Mouse (Mus musculus): ENCODE data around the gene Sapcd1. TPM values are rescaled to one million over a fixed set of nuclear protein-coding genes. Genes with fewer than 3 reads are reported as not detected.

Gene Sapcd1
- polyA plus RNA-seq, 1 experiment from 2014 or later, result 7.7 TPM

DNA sequence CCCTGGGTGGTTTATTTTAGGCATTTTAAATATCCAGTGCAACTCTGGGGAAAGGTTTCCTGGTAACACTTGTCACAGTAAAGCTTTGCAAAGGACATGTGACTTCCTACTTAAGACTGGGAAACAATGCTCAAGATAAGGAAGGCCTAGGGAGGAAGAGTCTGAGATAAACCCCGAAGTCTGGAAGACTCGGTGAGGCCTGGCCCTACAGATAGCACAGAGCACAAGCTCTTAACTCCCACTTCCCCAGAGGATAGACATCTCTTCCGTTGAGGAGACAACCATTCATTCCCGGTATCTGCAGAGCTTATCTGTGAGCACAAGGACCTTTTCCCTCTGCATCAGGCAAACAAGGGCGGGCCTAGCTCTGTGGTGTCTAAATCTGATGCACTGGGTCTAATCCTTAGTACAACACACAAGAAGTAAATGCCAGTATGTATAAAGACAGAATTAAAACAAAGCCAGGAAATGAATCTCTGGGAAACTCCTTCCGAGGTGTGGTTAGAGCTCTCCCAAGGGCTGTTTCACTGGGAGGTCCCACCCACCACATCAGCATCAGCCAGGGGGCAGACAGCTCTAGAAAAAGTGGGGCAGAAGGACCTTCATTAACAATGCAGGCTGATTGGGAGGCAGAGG lies 5.9 kb downstream of the Sapcd1 start:
- peaks cover 45% of the 10 kb centered on the region for H3K4me1 ChIP-seq
- peak overlapping the region; percentile 37; the same call in 1 of the 2 replicates for H3K4me3 ChIP-seq
- peaks cover 28% of the 10 kb centered on the region for H3K36me3 ChIP-seq
- H3K9me3 ChIP-seq (replicated peaks), result no peaks in the 10 kb centered on the region
- no peaks in the 10 kb centered on the region for H3K27me3 ChIP-seq (ENCODE audit: low read depth, poor library complexity, severe bottlenecking)
- WGBS, result 57% methylated on average over 6 of the region's 6 CpGs
- no peak for DNase-seq (ENCODE audit: low spot score)
- H3K27ac ChIP-seq (replicated peaks), result peak overlapping the region; percentile 86

DNA sequence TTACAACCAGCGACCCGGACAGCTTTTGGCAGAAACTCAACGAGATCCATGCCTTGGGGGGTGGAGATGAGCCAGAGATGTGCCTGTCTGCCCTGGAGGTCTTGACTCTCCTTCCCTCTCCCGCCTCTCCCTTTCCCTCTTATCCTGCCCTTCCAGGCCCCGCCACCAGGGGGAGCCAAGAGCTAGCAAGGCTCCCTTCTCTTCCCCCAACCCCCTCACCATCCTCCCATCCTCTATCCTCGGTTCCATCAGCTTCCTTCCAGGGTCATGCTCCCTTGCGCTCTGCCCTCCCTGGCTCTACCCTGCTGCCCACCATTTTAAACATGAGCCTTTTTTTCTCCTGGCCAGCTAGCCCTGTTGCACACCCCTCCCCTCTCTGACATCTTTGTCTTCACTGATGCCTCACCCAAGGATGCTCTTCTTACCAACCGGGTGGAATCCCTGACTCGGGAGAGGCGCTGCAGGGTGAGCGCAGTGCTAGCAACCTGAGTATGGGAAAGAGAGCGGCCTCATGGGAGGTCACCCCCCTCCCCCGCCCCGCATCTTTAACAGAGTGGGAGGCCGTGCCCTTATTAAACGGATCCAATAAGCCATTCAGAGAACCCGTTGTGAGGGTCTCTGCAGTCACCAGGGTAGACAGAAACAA lies 6.5 kb downstream of the Sapcd1 start:
- Histone ChIP-seq H3K27ac (replicated peaks) (peak overlapping the region; percentile 86), H3K36me3 (peaks cover 34% of the 10 kb centered on the region), H3K9me3 (replicated peaks) (no peaks in the 10 kb centered on the region), H3K27me3 (ENCODE audit: low read depth, poor library complexity, severe bottlenecking) (no peaks in the 10 kb centered on the region), H3K4me1 (peaks cover 38% of the 10 kb centered on the region), H3K4me3 (peak overlapping the region; percentile 37)
- 5% methylated on average over 17 of the region's 17 CpGs for WGBS
- peak; percentile 92 for DNase-seq (ENCODE audit: low spot score)

DNA sequence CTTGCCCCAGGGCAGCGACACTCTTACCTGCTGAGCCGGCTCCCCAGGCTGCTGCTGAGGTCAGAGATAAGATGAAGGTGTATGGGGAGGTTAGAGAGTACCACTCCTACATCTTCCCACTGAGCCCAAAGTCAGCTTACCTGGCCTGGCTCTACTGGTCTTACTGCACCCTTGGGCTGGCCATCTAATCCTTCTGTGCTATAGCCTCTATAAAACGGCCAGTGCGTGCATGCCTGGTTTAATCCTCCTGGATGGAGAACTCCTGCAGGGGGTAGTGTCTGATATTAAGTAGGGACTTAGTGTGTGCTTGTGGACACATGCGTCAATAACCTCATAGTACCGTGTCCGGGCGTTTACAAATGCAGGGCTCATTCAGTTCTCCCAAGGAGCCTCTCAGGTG lies 7.3 kb downstream of the Sapcd1 start:
- Histone ChIP-seq H3K27me3 (ENCODE audit: low read depth, poor library complexity, severe bottlenecking) (no peaks in the 10 kb centered on the region), H3K9me3 (replicated peaks) (no peaks in the 10 kb centered on the region), H3K4me3 (peak overlapping the region; percentile 37; the same call in 1 of the 2 replicates), H3K27ac (replicated peaks) (peak overlapping the region; percentile 86; the same call in 1 of the 2 replicates), H3K4me1 (peaks cover 32% of the 10 kb centered on the region), H3K36me3 (peaks cover 42% of the 10 kb centered on the region)
- 90% methylated on average over 8 of the region's 8 CpGs for WGBS
- DNase-seq (ENCODE audit: low spot score), result no peak

DNA sequence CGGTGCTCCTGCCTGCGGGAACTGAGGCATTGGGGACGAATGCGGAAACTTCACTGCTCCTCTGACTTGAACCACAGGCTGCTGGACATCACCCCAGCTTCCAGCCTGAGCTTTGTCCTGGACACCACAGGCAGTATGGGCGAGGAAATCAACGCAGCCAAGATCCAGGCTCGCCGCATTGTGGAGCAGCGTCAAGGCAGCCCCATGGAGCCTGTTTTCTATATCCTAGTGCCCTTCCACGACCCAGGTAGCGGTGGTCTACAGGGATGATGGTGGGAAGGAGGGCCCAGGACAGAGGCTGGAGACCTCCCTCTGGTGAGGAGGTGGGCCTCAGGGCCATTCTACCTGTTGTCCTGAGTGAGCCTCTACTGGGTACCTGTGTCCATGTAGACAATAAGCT lies 7.9 kb downstream of the Sapcd1 start:
- Histone ChIP-seq H3K27ac (replicated peaks) (0 out of 2 replicates have a peak overlapping the region, but pooled peaks have one; percentile 42), H3K27me3 (ENCODE audit: low read depth, poor library complexity, severe bottlenecking) (no peaks in the 10 kb centered on the region), H3K4me1 (peaks cover 29% of the 10 kb centered on the region), H3K4me3 (no peak overlapping the region), H3K36me3 (peaks cover 46% of the 10 kb centered on the region), H3K9me3 (replicated peaks) (no peaks in the 10 kb centered on the region)
- WGBS, result 80% methylated on average over 11 of the region's 11 CpGs
- no peak for DNase-seq (ENCODE audit: low spot score)

DNA sequence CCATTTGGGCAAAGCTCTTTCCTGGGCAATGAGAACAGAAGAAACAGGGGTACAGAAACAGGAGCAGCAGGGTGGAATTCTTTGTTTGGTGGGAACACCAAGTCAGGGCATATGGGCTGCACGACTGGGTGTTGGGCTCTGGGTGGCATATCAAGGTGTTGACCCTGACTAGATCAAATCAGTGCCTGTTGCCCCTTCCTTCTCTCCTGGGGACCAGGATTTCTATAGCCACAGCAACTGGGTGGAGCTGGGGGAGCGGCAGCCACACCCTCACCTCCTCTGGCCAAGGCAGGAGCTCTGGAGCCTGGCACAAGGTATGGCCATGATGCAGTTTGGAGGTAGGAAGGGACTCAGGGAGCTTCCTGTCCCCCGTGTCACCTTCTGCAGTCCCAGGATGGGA lies 9.6 kb downstream of the Sapcd1 start:
- no peaks in the 10 kb centered on the region for H3K27me3 ChIP-seq (ENCODE audit: low read depth, poor library complexity, severe bottlenecking)
- 88% methylated on average over 3 of the region's 3 CpGs for WGBS
- H3K36me3 ChIP-seq, result peaks cover 62% of the 10 kb centered on the region
- H3K27ac ChIP-seq (replicated peaks), result no peak overlapping the region
- peaks cover 20% of the 10 kb centered on the region for H3K4me1 ChIP-seq
- H3K4me3 ChIP-seq, result 0 out of 2 replicates have a peak overlapping the region, but pooled peaks have one; percentile 1
- no peak for DNase-seq (ENCODE audit: low spot score)
- no peaks in the 10 kb centered on the region for H3K9me3 ChIP-seq (replicated peaks)

DNA sequence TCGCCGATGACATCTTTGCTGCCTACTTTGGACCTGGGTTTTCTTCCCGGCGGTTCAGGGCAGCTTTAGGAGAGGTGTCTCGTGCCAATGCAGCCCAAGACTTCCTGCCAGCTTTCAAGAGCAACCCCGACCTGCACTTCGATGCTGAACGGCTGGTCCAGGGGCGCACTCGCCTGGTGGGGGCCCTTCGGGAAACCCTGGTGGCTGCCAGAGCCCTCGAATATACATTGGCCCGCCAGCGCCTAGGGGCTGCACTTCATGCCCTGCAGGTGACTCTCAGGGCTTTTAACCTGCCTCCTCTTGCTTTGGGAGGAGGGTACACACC lies 10.1 kb downstream of the Sapcd1 start:
- Histone ChIP-seq H3K4me3 (0 out of 2 replicates have a peak overlapping the region, but pooled peaks have one; percentile 1), H3K9me3 (replicated peaks) (no peaks in the 10 kb centered on the region), H3K36me3 (peaks cover 67% of the 10 kb centered on the region), H3K4me1 (peaks cover 20% of the 10 kb centered on the region), H3K27ac (replicated peaks) (no peak overlapping the region), H3K27me3 (ENCODE audit: low read depth, poor library complexity, severe bottlenecking) (no peaks in the 10 kb centered on the region)
- WGBS, result 75% methylated on average over 14 of the region's 14 CpGs
- no peak for DNase-seq (ENCODE audit: low spot score)

DNA sequence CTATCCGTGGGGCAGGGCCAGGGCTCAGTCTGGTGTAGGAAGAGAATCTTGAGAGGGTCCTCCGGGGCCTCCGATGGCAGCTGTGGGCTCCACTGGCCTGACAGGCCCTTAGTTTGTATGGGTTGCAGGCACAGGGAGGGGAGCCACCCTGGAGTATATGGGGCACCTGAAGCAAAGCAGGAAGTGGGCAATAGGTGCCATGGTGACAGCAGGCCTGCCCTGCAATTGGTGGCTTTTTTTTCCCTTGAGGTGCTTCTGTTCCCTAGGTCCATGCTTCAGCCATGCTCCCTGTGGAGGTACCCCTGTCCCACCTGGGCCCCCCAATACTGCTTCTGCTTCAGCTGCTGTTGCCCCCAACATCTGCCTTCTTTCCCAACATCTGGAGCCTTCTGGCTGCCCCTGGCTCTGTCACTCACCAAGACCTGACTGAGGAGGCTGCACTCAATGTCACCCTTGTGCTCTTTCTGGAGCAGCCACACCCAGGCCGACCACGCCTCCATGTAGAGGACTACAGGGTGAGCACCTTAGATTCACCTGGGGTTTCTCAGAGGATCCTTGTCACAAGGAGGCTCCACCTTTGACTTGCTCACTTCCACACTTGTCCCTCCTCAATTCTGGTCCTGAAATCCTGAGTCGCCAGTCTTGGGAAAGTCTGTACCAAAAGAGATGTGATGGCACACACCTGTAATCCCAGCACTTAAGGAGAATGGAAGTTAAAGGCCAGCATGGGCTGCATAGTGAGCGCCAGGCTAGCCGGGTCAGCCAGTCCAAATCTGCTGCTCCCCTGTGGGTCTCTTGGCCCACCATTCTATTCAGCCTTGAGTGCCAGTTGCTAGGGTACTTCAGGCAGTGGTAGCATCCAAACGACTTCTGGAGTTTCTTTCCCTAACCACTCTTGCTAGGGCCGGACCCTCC lies 10.8 kb downstream of the Sapcd1 start:
- DNase-seq (ENCODE audit: low spot score), result no peak
- WGBS, result 83% methylated on average over 10 of the region's 10 CpGs
- H3K4me3 ChIP-seq, result no peak overlapping the region

DNA sequence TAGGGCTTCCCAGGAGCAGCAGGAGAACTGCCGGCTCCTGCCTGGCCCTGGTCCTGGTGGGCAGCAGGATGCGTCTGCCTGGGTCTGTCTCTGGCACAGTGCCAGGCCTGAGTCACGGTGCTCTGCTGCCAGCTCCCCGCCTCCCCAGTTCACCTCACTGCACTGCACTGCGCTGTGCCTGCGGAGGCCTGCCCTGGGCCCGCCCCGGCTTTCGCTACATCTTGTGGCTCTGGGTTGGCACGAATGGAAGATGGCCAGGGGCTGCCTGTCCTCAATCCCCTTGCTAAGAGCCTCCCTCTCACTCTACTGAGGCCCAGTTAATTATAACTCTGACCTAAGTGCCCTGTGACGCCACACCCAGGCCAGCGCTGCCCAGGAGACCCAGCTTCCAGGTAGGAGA lies 11.4 kb downstream of the Sapcd1 start, which contains the start of gene Vwa7:
Gene Vwa7, plus strand, starts transcription at position 204 of the 400 bp plus-strand sequence.
- Histone ChIP-seq H3K36me3 (peaks cover 80% of the 10 kb centered on the region), H3K4me1 (peaks cover 11% of the 10 kb centered on the region), H3K27ac (replicated peaks) (no peak within 1 kb of the TSS), H3K4me3 (no peak within 1 kb of the TSS), H3K27me3 (ENCODE audit: low read depth, poor library complexity, severe bottlenecking) (no peaks in the 10 kb centered on the region), H3K9me3 (replicated peaks) (no peaks in the 10 kb centered on the region)
- 88% methylated on average over 12 of the region's 12 CpGs for WGBS
- no peak for DNase-seq (ENCODE audit: low spot score)

More for the DNA sequence above, 10.8 kb downstream of the Sapcd1 start:
- no peaks in the 10 kb centered on the region for H3K9me3 ChIP-seq (replicated peaks)
- H3K4me1 ChIP-seq, result peaks cover 17% of the 10 kb centered on the region
- peaks cover 73% of the 10 kb centered on the region for H3K36me3 ChIP-seq
- no peak overlapping the region for H3K27ac ChIP-seq (replicated peaks)
- no peaks in the 10 kb centered on the region for H3K27me3 ChIP-seq (ENCODE audit: low read depth, poor library complexity, severe bottlenecking)

DNA sequence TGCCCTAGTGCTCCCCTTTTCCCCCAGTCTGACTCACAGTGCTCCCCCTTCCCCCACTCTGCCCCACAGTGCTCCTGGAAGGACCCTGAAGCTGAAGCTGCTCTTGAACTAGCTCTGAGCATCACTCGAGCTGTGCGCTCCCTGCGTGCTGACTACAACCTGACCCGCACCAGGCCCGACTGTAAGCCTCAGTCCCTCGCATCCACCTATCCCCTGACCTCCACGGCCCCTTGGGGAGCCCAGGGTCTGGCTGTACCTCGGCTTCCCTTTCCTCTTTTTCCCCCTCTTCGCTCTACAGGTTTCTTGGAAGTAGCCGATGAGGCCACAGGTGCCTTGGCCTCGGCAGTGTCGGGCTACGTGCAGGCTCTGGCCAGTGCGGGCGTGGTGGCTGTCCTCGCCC lies 12.5 kb downstream of the Sapcd1 start:
- peaks cover 90% of the 10 kb centered on the region for H3K36me3 ChIP-seq
- H3K27ac ChIP-seq (replicated peaks), result no peak overlapping the region
- no peaks in the 10 kb centered on the region for H3K4me1 ChIP-seq
- H3K4me3 ChIP-seq, result no peak overlapping the region
- DNase-seq (ENCODE audit: low spot score), result no peak
- H3K9me3 ChIP-seq (replicated peaks), result no peaks in the 10 kb centered on the region
- H3K27me3 ChIP-seq (ENCODE audit: low read depth, poor library complexity, severe bottlenecking), result no peaks in the 10 kb centered on the region
- WGBS, result 93% methylated on average over 16 of the region's 16 CpGs

DNA sequence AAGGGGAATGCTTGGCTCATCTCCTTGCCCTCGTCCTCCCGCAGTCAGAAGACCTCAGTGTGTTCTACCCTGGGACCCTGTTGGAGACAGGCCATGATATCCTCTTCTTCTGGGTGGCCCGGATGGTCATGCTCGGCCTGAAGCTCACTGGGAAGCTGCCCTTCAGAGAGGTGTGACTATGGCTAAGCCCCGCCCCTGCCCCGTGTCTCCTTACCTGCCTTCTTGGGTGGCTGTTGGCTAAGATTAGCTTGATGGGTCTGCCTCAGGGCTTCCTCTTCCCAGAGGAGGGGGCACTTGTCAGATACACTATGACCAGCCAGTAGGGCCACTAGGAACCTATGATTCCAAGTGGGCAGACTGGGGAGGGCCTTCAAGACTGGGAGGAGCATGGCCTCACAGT lies 14.6 kb downstream of the Sapcd1 start:
- Histone ChIP-seq H3K27ac (replicated peaks) (no peak overlapping the region), H3K4me1 (no peaks in the 10 kb centered on the region), H3K9me3 (replicated peaks) (no peaks in the 10 kb centered on the region), H3K4me3 (no peak overlapping the region), H3K27me3 (ENCODE audit: low read depth, poor library complexity, severe bottlenecking) (no peaks in the 10 kb centered on the region), H3K36me3 (peaks cover 100% of the 10 kb centered on the region)
- 92% methylated on average over 6 of the region's 6 CpGs for WGBS
- no peak for DNase-seq (ENCODE audit: low spot score)

DNA sequence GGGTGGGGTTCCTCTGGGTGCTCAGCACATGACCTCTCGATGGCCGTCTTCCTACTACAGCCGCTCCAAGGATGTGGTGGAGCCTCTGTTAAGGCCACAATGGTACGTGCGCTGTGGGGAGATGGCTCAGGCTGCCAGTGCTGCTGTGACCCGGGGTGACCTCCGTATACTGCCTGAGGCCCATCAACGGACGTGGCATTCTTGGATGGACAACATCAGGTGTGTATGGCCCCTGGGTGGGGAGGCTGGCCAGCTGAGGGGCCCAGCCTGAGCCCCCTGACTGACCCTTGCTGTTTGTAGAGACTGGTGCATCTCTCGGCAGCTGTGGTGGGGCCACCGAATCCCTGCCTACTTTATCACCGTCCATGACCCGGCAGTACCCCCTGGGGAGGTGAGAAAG lies 15.4 kb downstream of the Sapcd1 start:
- DNase-seq (ENCODE audit: low spot score), result no peak
- Histone ChIP-seq H3K36me3 (peaks cover 100% of the 10 kb centered on the region), H3K27ac (replicated peaks) (no peak overlapping the region), H3K27me3 (ENCODE audit: low read depth, poor library complexity, severe bottlenecking) (no peaks in the 10 kb centered on the region), H3K4me3 (no peak overlapping the region), H3K9me3 (replicated peaks) (no peaks in the 10 kb centered on the region), H3K4me1 (no peaks in the 10 kb centered on the region)
- WGBS, result 94% methylated on average over 13 of the region's 13 CpGs

DNA sequence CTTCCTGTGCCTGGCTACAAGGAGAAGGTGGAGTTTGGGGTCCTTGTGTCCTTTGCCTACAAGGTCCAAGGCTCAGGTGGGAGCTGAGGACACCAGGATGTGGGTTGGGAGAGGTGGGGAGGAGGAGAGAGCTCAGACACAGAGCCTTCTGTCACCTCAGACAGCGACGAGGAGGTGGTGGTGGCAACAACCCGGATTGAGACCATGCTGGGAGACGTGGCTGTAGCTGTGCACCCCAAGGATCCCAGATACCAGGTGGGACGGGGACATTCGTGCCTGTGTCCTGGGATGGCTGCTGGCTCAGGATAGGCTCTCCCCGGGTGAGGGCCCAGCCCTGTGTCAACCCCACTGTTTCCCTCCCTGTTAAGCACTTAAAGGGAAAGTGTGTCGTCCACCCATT lies 16.4 kb downstream of the Sapcd1 start:
- no peaks in the 10 kb centered on the region for H3K4me1 ChIP-seq
- no peaks in the 10 kb centered on the region for H3K27me3 ChIP-seq (ENCODE audit: low read depth, poor library complexity, severe bottlenecking)
- 93% methylated on average over 8 of the region's 8 CpGs for WGBS
- no peak overlapping the region for H3K27ac ChIP-seq (replicated peaks)
- H3K9me3 ChIP-seq (replicated peaks), result no peaks in the 10 kb centered on the region
- no peak for DNase-seq (ENCODE audit: low spot score)
- peaks cover 100% of the 10 kb centered on the region for H3K36me3 ChIP-seq
- no peak overlapping the region for H3K4me3 ChIP-seq

Data from midbrain, embryonic 10.5 days (tissue).